Mouse (Mus musculus) gastrocnemius, adult 2 months (tissue): ENCODE measurements around the gene Gapdh. TPM values are rescaled to one million over a fixed set of nuclear protein-coding genes. Genes with fewer than 3 reads are reported as not detected.

Source experiments
- DNase-seq: peaks from one replicate; pipeline ENCODE4 v3.0.0; 2022
- H3K27ac ChIP-seq: fragments of 200-600 bp; 2 replicates; pipeline ENCODE4 v1.8.1; 2022; ENCODE audit warnings: mild to moderate bottlenecking
- H3K4me3 ChIP-seq: fragments of 200-600 bp; 2 replicates; pipeline ENCODE4 v1.8.1; 2022; ENCODE audit warnings: mild to moderate bottlenecking, moderate library complexity
- CTCF ChIP-seq: fragments of 200-600 bp; IDR thresholded peaks from 2 replicates; pipeline ENCODE4 v1.8.1; 2022; ENCODE audit warnings: antibody characterized with exemption, mild to moderate bottlenecking, moderate library complexity
- intact Hi-C: fragments of 180-260 bp; cut with DNase I; formaldehyde crosslinking; loops from one replicate; pipeline ENCODE4 v1.15.1; 2025
- total RNA-seq, 2 experiments: library from RNA; stranded (reverse); gene quantifications; 2 replicates each; pipeline ENCODE4 v1.2.3; 2021

Gene Gapdh
- total RNA-seq, 2 experiments from 2014 or later = 9,742 to 11,894 TPM

DNA sequence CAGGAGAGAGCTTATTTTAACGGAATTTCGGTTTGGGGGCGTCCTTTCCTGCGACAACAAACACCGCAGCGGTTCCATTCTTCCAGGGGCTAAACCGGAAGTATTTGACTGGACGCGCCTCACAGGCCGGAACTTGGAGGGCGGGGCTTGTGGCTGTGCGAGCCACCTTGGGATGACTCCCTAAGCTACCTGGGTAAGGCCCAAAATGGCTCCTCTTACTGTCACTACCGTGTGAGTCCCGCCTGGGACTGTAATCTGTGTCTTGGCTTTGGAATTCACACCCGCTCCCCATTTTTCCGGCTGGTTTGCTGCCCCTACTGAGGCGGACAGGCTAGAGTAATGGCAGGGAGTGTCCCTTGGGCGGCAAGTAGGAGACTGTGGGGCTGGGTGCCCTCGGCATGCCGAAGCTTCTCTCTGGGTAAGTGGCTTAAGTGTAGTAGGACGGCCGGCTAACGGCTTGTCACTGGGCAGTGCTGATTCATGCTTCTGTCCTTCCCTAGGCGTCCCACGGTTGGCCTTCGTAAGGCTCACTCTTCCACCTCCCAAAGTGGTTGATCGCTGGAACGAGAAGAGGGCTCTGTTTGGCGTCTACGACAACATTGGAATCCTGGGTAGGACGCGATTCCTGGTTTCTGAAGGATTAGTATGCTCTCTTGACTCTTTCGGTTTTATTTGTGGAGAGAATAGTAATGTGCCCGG lies 25.9 kb upstream of the Gapdh start:
- TF ChIP-seq CTCF = no peak
- peak; percentile 96 for DNase-seq
- intact Hi-C loops = loop anchor here (1.0 kb wide), 1 partner anchor 25 kb away; no protein-coding TSS in a partner anchor
- peak overlapping the region; percentile 80 for H3K4me3 ChIP-seq
- H3K27ac ChIP-seq = peak overlapping the region; percentile 97

GRCm38 (mm10) chr6:125191332-125192015 lies 25.2 kb upstream of the Gapdh start, which contains the start of the genes Ncapd2 and Mrpl51:
Gene Ncapd2 (minus strand): TSS chr6:125191701.
Gene Mrpl51 (plus strand): TSS chr6:125191801.
- peak; percentile 23; the same call in 1 of the 2 replicates for TF ChIP-seq CTCF
- peak within 1 kb of the TSS; percentile 97 for H3K27ac ChIP-seq

GRCm38 (mm10) chr6:125190816-125191215 lies 24.5 kb upstream of the Gapdh start:
- Histone ChIP-seq H3K27ac (peak overlapping the region; percentile 97), H3K4me3 (peak overlapping the region; percentile 80)
- no peak for DNase-seq
- TF ChIP-seq CTCF = no peak
- intact Hi-C loops = no loop called here

More at GRCm38 (mm10) chr6:125191332-125192015, 25.2 kb upstream of the Gapdh start, which contains the start of the genes Ncapd2 and Mrpl51:
- DNase-seq = peak; percentile 99
- H3K4me3 ChIP-seq = peak within 1 kb of the TSS; percentile 80
- intact Hi-C loops = loop anchor here (1.0 kb wide), 1 partner anchor 24 kb away; no protein-coding TSS in a partner anchor

DNA sequence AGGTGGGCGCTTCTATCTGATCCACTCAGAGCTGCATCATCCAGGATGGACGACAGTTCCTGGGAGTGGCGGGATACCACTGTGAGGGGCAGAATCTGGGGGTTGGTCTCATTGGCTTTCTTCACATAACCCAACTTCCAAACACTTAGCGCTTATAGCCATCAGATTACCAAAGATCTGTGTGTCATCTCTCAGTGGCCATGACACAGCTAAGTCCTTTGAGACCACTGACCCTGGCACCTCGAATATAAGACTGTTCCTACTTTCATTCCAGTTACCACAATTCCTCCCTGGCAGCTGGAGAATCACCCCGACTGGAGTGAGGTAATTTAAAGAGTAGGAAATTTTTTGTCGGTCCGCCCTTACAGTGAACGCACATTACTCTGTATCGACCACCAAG lies 19.9 kb upstream of the Gapdh start:
- no peak for TF ChIP-seq CTCF
- Histone ChIP-seq H3K4me3 (no peak overlapping the region), H3K27ac (no peak overlapping the region)
- DNase-seq = no peak
- intact Hi-C loops = no loop called here

- no peak overlapping the region; the same call in 1 of the 2 replicates for H3K27ac ChIP-seq
- TF ChIP-seq CTCF = no peak
- no peak overlapping the region for H3K4me3 ChIP-seq
- intact Hi-C loops = no loop called here
- no peak for DNase-seq
Observed at GRCm38 (mm10) chr6:125182133-125182532, 15.9 kb upstream of the Gapdh start.

- intact Hi-C loops = loop anchor here (5.0 kb wide), 1 partner anchor 77 kb away; no protein-coding TSS in a partner anchor
- DNase-seq = no peak
- no peak overlapping the region for H3K4me3 ChIP-seq
- TF ChIP-seq CTCF = no peak
- H3K27ac ChIP-seq = no peak overlapping the region
Observed at GRCm38 (mm10) chr6:125179601-125180000, 13.3 kb upstream of the Gapdh start.

DNA sequence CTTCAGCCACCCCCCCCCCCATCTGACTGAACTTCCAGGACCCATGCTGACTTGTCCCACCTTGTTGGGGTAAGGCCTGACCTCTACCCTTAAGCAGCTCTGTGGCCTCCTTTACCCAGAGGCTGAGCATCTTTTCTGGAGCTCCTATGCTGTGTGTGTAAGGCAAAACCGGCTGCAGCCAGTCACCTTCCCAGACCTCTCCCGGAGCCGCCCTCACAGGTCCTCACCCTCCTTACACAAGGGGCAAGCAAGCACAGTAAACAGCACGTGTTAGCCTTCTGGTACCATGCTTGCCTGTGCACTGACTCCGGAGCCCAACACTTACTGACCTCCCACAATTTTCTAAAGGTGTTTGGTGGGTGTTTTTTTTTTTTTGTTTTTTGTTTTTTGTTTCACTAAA lies 9.2 kb upstream of the Gapdh start:
- DNase-seq = no peak
- Histone ChIP-seq H3K27ac (no peak overlapping the region), H3K4me3 (no peak overlapping the region)
- intact Hi-C loops = loop anchor here (5.0 kb wide), 1 partner anchor 73 kb away; no protein-coding TSS in a partner anchor
- no peak for TF ChIP-seq CTCF

DNA sequence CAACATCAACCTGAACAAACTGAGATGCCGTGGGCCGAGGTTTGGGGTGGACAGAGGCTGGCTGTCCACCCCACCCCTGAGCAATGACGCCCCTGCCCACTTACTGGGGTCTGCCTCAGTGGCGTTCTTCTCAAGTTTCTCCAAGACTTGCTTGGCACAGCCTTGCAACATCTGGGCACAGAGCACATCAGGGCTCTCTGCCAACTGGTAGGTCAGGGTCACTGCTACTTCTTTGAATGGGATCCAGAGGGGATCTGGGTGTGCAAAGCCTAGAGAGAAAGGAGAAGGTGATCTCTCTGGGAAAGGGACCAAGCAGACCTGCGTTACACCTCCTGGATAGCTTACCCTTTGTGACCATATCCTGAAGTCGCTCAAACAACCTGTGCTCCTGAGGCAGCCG lies 7.0 kb upstream of the Gapdh start:
- Histone ChIP-seq H3K27ac (no peak overlapping the region), H3K4me3 (no peak overlapping the region)
- no peak for TF ChIP-seq CTCF
- no peak for DNase-seq
- intact Hi-C loops = loop anchor here (2.0 kb wide), 1 partner anchor 16 kb away; no protein-coding TSS in a partner anchor

- intact Hi-C loops = loop anchor here (2.0 kb wide), 1 partner anchor 16 kb away; no protein-coding TSS in a partner anchor
- no peak for DNase-seq
- H3K27ac ChIP-seq = no peak overlapping the region
Observed at GRCm38 (mm10) chr6:125172474-125172873, 6.2 kb upstream of the Gapdh start.

GRCm38 (mm10) chr6:125170194-125170593 lies 3.9 kb upstream of the Gapdh start:
- TF ChIP-seq CTCF = peak; percentile 48
- Histone ChIP-seq H3K4me3 (no peak overlapping the region), H3K27ac (peak overlapping the region; percentile 64)
- no peak for DNase-seq
- intact Hi-C loops = no loop called here

More at GRCm38 (mm10) chr6:125172474-125172873, 6.2 kb upstream of the Gapdh start:
- no peak overlapping the region for H3K4me3 ChIP-seq
- TF ChIP-seq CTCF = no peak

DNA sequence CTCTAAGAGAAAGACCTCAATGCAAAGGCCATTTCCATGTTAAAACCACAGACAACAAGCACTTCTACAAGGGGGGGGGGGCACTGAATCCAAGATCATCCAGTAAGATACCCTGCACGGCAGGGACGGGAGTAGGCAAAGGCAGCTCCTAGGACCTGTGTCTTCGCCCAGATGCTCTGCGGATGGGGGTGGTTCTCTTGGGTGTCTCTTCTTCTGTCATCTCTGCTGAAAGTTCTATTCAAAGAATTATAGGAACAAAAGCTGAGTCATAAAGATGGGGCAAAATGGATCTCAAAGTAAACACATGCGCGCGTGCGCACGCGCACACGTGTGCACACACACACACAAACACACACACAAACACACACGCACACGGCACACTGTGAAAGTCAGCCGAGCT lies 1.8 kb upstream of the Gapdh start:
- intact Hi-C loops = no loop called here
- no peak for DNase-seq
- no peak for TF ChIP-seq CTCF
- Histone ChIP-seq H3K4me3 (no peak overlapping the region), H3K27ac (peak overlapping the region; percentile 99)

DNA sequence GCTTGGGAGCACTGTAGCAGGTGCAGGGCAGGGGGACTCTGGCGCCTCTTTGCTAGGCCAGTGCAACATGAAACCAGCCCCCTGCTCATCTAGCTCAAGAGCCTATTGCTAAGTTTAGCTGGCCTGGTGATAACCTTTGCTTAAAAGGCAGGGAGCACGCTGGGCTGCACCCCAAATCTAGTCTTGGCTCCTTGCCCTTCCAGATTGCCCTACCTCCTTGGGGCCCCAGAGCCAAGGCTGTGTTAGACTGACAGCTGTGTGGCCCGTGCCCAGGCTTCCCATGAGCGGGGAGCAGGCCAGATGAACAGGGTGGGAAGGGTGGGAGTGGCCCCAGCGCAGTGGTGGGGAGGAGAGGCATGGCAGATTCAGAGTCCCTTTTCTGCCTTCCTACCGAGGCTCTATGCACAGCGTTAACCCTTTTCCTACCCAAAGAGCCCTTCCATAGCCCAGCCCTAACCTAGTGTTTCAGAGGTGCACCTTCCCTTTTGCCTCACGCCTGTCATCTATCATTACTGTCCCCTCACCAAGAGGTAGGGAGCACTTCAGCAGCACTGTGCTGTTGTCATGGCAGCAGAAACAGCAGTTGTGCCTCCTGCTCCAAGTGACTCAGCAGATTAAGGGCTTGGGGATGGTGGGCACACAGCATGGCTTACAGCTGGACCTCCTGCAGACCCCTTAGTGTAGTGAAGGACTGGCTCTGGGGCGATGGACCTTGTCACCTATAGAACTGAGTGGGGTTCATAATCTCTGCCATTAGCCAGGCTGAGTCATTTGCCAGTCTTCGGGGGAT lies 789 bp upstream of the Gapdh start:
- Histone ChIP-seq H3K27ac (peak overlapping the region; percentile 99), H3K4me3 (peak overlapping the region; percentile 77)
- no peak for TF ChIP-seq CTCF
- intact Hi-C loops = loop anchor here (1.0 to 2.0 kb wide), 2 partner anchors 18 to 25 kb away; no protein-coding TSS in a partner anchor
- peak; percentile 92 for DNase-seq
